Mouse (Mus musculus): ENCODE data around the gene Nt5c2.
A peak's percentile ranks its signal among the peaks of the same experiment; 100 is the strongest.

The Nt5c2 gene

GRCm38 (mm10) chr19:46890657-46891056 is 124.3 kb downstream of the Nt5c2 start:
- DNase-seq (ENCODE audit: low read depth, low spot score), result no peak

GRCm38 (mm10) chr19:46889666-46890065 is 125.3 kb downstream of the Nt5c2 start:
- DNase-seq (ENCODE audit: low read depth, low spot score), result no peak

GRCm38 (mm10) chr19:46887811-46888527 is 127.0 kb downstream of the Nt5c2 start:
- no peak for DNase-seq (ENCODE audit: low read depth, low spot score)

GRCm38 (mm10) chr19:46886826-46887225 is 128.1 kb downstream of the Nt5c2 start:
- DNase-seq (ENCODE audit: low read depth, low spot score), result no peak

- DNase-seq (ENCODE audit: low read depth, low spot score), result no peak
These were observed 129.6 kb downstream of the Nt5c2 start for GRCm38 (mm10) chr19:46885365-46885764.

GRCm38 (mm10) chr19:46879876-46880275 is 135.1 kb downstream of the Nt5c2 start:
- DNase-seq (ENCODE audit: low read depth, low spot score), result no peak

- peak; percentile 84 for DNase-seq (ENCODE audit: low read depth, low spot score)
These were observed 136.6 kb downstream of the Nt5c2 start for GRCm38 (mm10) chr19:46878346-46878745.

- no peak for DNase-seq (ENCODE audit: low read depth, low spot score)
These were observed 137.1 kb downstream of the Nt5c2 start for GRCm38 (mm10) chr19:46877886-46878285.

- peak; percentile 75 for DNase-seq (ENCODE audit: low read depth, low spot score)
These were observed 139.2 kb downstream of the Nt5c2 start for GRCm38 (mm10) chr19:46875790-46876189.

- DNase-seq (ENCODE audit: low read depth, low spot score), result no peak
These were observed 141.0 kb downstream of the Nt5c2 start for GRCm38 (mm10) chr19:46873924-46874323.

GRCm38 (mm10) chr19:46871651-46872050 is 143.3 kb downstream of the Nt5c2 start:
- DNase-seq (ENCODE audit: low read depth, low spot score), result no peak

- no peak for DNase-seq (ENCODE audit: low read depth, low spot score)
These were observed 143.9 kb downstream of the Nt5c2 start for GRCm38 (mm10) chr19:46871096-46871495.

GRCm38 (mm10) chr19:46869526-46869925 is 145.4 kb downstream of the Nt5c2 start:
- DNase-seq (ENCODE audit: low read depth, low spot score), result peak; percentile 73

GRCm38 (mm10) chr19:46869049-46869448 is 145.9 kb downstream of the Nt5c2 start:
- DNase-seq (ENCODE audit: low read depth, low spot score), result no peak

GRCm38 (mm10) chr19:46865381-46865780 is 149.6 kb downstream of the Nt5c2 start:
- no peak for DNase-seq (ENCODE audit: low read depth, low spot score)

- DNase-seq (ENCODE audit: low read depth, low spot score), result no peak
These were observed 150.1 kb downstream of the Nt5c2 start for GRCm38 (mm10) chr19:46864731-46865331.

GRCm38 (mm10) chr19:46864079-46864478 is 150.9 kb downstream of the Nt5c2 start:
- no peak for DNase-seq (ENCODE audit: low read depth, low spot score)

GRCm38 (mm10) chr19:46863236-46863927 is 151.6 kb downstream of the Nt5c2 start:
- DNase-seq (ENCODE audit: low read depth, low spot score), result no peak

- no peak for DNase-seq (ENCODE audit: low read depth, low spot score)
These were observed 152.4 kb downstream of the Nt5c2 start for GRCm38 (mm10) chr19:46862556-46862955.

GRCm38 (mm10) chr19:46858200-46858599 is 156.8 kb downstream of the Nt5c2 start:
- DNase-seq (ENCODE audit: low read depth, low spot score), result no peak

GRCm38 (mm10) chr19:46857277-46857989 is 157.5 kb downstream of the Nt5c2 start:
- DNase-seq (ENCODE audit: low read depth, low spot score), result peak; percentile 22

GRCm38 (mm10) chr19:46856780-46857179 is 158.2 kb downstream of the Nt5c2 start:
- DNase-seq (ENCODE audit: low read depth, low spot score), result no peak

Measured in A20 (cell line).